Mouse (Mus musculus): ENCODE measurements around the gene 1110004F10Rik.

DNA sequence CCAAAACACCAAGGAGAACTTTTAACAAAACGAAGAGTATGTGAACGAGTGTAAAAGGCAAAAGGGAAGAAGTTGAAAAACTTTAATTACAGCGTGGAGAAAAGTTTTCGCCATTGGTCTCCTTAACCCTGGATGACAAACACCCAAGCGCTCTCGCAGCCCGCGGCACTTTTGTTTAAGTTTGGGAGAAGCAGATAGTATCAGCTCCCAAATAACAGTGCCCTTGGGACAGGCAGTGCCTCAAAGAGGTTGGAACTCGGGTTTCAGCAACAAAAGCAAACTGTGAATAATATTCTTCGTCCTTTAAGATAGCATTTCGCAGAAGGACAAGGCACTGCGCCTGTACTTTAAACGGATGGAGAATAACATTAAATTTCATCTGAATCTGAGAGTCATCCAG, 1.2 kb upstream of the 1110004F10Rik start:
- TF ChIP-seq CTCF (conservative IDR thresholded peaks at IDR 0.05; ENCODE audit: low read length), result no peak
- TF ChIP-seq NANOG (IDR thresholded peaks at IDR 0.05; ENCODE audit: borderline replicate concordance, low read length), result no peak

Data from E14TG2a.4 (cell line).